Mouse (Mus musculus): Measurements from ENCODE around the gene Aacs. TPM values are rescaled to one million over a fixed set of nuclear protein-coding genes. Genes with fewer than 3 reads are reported as not detected.
"Not testable (repeated sequence)": the region's sequence is repeated elsewhere in the genome, so short reads cannot be mapped to it uniquely, and the experiment has no call there.

Aacs gene
- total RNA-seq, 1 experiment from 2014 or later, result 9.0 TPM

GRCm38 (mm10) chr5:125486088-125486487, 10.5 kb downstream of the Aacs start:
- no peak for ATAC-seq (replicated peaks; ENCODE audit: insufficient number of reproducible peaks, low FRiP score, low TSS enrichment, poor library complexity, severe bottlenecking)

GRCm38 (mm10) chr5:125487375-125488115, 11.9 kb downstream of the Aacs start:
- no peak for ATAC-seq (replicated peaks; ENCODE audit: insufficient number of reproducible peaks, low FRiP score, low TSS enrichment, poor library complexity, severe bottlenecking)

- no peak for ATAC-seq (replicated peaks; ENCODE audit: insufficient number of reproducible peaks, low FRiP score, low TSS enrichment, poor library complexity, severe bottlenecking)
These were observed 12.5 kb downstream of the Aacs start for GRCm38 (mm10) chr5:125488116-125488455.

- not testable (repeated sequence) for ATAC-seq (replicated peaks; ENCODE audit: insufficient number of reproducible peaks, low FRiP score, low TSS enrichment, poor library complexity, severe bottlenecking)
These were observed 13.3 kb downstream of the Aacs start for GRCm38 (mm10) chr5:125488953-125489352.

- no peak for ATAC-seq (replicated peaks; ENCODE audit: insufficient number of reproducible peaks, low FRiP score, low TSS enrichment, poor library complexity, severe bottlenecking)
These were observed 15.5 kb downstream of the Aacs start for GRCm38 (mm10) chr5:125491107-125491506.

- ATAC-seq (replicated peaks; ENCODE audit: insufficient number of reproducible peaks, low FRiP score, low TSS enrichment, poor library complexity, severe bottlenecking), result no peak
These were observed 16.9 kb downstream of the Aacs start for GRCm38 (mm10) chr5:125492379-125493092.

- no peak for ATAC-seq (replicated peaks; ENCODE audit: insufficient number of reproducible peaks, low FRiP score, low TSS enrichment, poor library complexity, severe bottlenecking)
These were observed 17.4 kb downstream of the Aacs start for GRCm38 (mm10) chr5:125493093-125493423.

- ATAC-seq (replicated peaks; ENCODE audit: insufficient number of reproducible peaks, low FRiP score, low TSS enrichment, poor library complexity, severe bottlenecking), result no peak
These were observed 20.0 kb downstream of the Aacs start for GRCm38 (mm10) chr5:125495655-125496054.

GRCm38 (mm10) chr5:125497821-125498600, 22.4 kb downstream of the Aacs start:
- ATAC-seq (replicated peaks; ENCODE audit: insufficient number of reproducible peaks, low FRiP score, low TSS enrichment, poor library complexity, severe bottlenecking), result no peak

- ATAC-seq (replicated peaks; ENCODE audit: insufficient number of reproducible peaks, low FRiP score, low TSS enrichment, poor library complexity, severe bottlenecking), result no peak
These were observed 25.9 kb downstream of the Aacs start for GRCm38 (mm10) chr5:125501505-125501904.

GRCm38 (mm10) chr5:125502186-125502585, 26.6 kb downstream of the Aacs start:
- no peak for ATAC-seq (replicated peaks; ENCODE audit: insufficient number of reproducible peaks, low FRiP score, low TSS enrichment, poor library complexity, severe bottlenecking)

- no peak for ATAC-seq (replicated peaks; ENCODE audit: insufficient number of reproducible peaks, low FRiP score, low TSS enrichment, poor library complexity, severe bottlenecking)
These were observed 28.0 kb downstream of the Aacs start for GRCm38 (mm10) chr5:125503628-125504027.

GRCm38 (mm10) chr5:125504692-125505091, 29.1 kb downstream of the Aacs start:
- ATAC-seq (replicated peaks; ENCODE audit: insufficient number of reproducible peaks, low FRiP score, low TSS enrichment, poor library complexity, severe bottlenecking), result no peak

- no peak for ATAC-seq (replicated peaks; ENCODE audit: insufficient number of reproducible peaks, low FRiP score, low TSS enrichment, poor library complexity, severe bottlenecking)
These were observed 30.4 kb downstream of the Aacs start for GRCm38 (mm10) chr5:125505968-125506367.

- no peak for ATAC-seq (replicated peaks; ENCODE audit: insufficient number of reproducible peaks, low FRiP score, low TSS enrichment, poor library complexity, severe bottlenecking)
These were observed 32.0 kb downstream of the Aacs start for GRCm38 (mm10) chr5:125507582-125507981.

GRCm38 (mm10) chr5:125508006-125508405, 32.4 kb downstream of the Aacs start:
- ATAC-seq (replicated peaks; ENCODE audit: insufficient number of reproducible peaks, low FRiP score, low TSS enrichment, poor library complexity, severe bottlenecking), result no peak

GRCm38 (mm10) chr5:125509541-125509940, 33.9 kb downstream of the Aacs start:
- ATAC-seq (replicated peaks; ENCODE audit: insufficient number of reproducible peaks, low FRiP score, low TSS enrichment, poor library complexity, severe bottlenecking), result peak; percentile 59

GRCm38 (mm10) chr5:125515006-125515405, 39.4 kb downstream of the Aacs start:
- ATAC-seq (replicated peaks; ENCODE audit: insufficient number of reproducible peaks, low FRiP score, low TSS enrichment, poor library complexity, severe bottlenecking), result no peak

GRCm38 (mm10) chr5:125518640-125519039, 43.0 kb downstream of the Aacs start:
- no peak for ATAC-seq (replicated peaks; ENCODE audit: insufficient number of reproducible peaks, low FRiP score, low TSS enrichment, poor library complexity, severe bottlenecking)

Data from monocyte, adult 5-6 weeks (primary cell).